Comparison of ENCODE assay signal across 9 mouse cellular contexts in the genomic region with DNA sequence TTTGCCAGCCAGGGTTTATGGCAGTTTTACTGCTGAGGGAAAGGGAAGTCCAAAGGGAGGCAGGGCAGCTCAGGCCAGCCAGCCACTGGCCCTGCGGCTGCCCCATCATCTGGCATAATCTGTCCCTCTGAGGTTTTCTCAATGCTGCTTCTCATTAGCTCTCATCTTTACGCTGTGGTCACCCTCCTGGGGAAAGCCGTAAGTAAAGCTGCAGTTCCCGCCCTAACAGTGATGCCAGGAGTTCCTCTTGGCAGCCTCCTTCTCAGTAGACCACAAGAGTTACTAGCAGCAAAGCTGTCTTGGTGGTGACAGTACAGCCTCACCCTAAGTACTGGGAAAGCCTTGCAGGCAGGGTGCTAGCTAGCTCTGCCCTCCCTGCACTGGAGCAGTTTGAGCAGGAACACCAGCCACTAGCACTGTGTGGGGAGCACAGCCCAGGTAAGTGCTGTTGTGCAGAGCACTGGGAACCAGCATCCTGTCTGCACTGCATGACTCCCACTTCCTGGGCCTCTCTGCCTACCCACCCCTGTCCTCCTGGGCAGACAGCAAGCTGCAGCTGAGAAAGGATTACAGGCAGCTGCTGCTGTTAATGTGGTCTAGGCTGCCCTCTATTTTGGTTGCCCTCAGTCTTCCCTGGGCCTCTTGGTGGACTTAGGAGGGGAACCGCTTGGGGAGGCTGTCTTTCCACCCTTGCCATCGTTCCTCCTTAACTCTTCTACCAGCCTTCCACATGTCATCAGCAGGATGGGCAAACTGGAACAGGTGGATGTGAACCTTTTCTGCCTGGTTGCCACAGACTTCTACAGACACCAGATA. TPM values are rescaled to one million over a fixed set of nuclear protein-coding genes. Genes with fewer than 3 reads are reported as not detected.
DNase-seq lines count a peak whose midpoint lies in the region; ATAC-seq lines count a peak whose summit lies in the region.
"Had no signal": no experiment of that assay in that cellular context is flagged by ENCODE, and none has a peak within 500 bp of the region (broad histone marks: within the 10 kb centered on the region; RNA-seq: fewer than 3 reads in every experiment).

Msantd1 (plus strand) TSS at position 103 of the 816 bp plus-strand sequence.

- H3K4me1 ChIP-seq in stomach, embryonic 14.5 days (ENCODE audit: control insufficient read depth, insufficient read depth, low read length) = no peaks in the 10 kb centered on the region
- peaks cover 8% of the 10 kb centered on the region for H3K4me1 ChIP-seq in forebrain, embryonic 12.5 days

- WGBS in stomach, embryonic 14.5 days = 79% methylated on average over 6 of the region's 6 CpGs
- WGBS in forebrain, embryonic 12.5 days = 76% methylated on average over 6 of the region's 6 CpGs

- intact Hi-C loops in left cerebral cortex, postnatal 10 days (cut with DNase I) = no loop called here

- no peak within 1 kb of the TSS for H3K4me3 ChIP-seq in stomach, embryonic 14.5 days (ENCODE audit: low read depth, low read length)
- no peak within 1 kb of the TSS for H3K4me3 ChIP-seq in forebrain, embryonic 12.5 days (replicated peaks)
- H3K4me3 ChIP-seq: hindbrain, embryonic 15.5 days had no signal

- no peaks in the 10 kb centered on the region for H3K9me3 ChIP-seq in stomach, embryonic 14.5 days (ENCODE audit: control insufficient read depth, low read depth, low read length)
- H3K9me3 ChIP-seq in forebrain, embryonic 12.5 days = no peaks in the 10 kb centered on the region
- H3K9me3 ChIP-seq: hindbrain, embryonic 15.5 days had no signal

- no peaks in the 10 kb centered on the region for H3K27me3 ChIP-seq in stomach, embryonic 14.5 days (ENCODE audit: control insufficient read depth, insufficient read depth, low read length)
- H3K27me3 ChIP-seq in forebrain, embryonic 12.5 days = no peaks in the 10 kb centered on the region
- H3K27me3 ChIP-seq: hindbrain, embryonic 15.5 days had no signal

- peak within 1 kb of the TSS; percentile 74; the same call in 1 of the 2 replicates for H3K27ac ChIP-seq in stomach, embryonic 14.5 days (ENCODE audit: low read length)
- H3K27ac ChIP-seq in forebrain, embryonic 12.5 days = no peak within 1 kb of the TSS
- H3K27ac ChIP-seq: hindbrain, embryonic 15.5 days had no signal

- no peak within 1 kb of the TSS for H3K4me2 ChIP-seq in stomach, embryonic 14.5 days (replicated peaks; ENCODE audit: low read depth, low read length)
- H3K4me2 ChIP-seq in forebrain, embryonic 12.5 days = no peak within 1 kb of the TSS
- H3K4me2 ChIP-seq: hindbrain, embryonic 15.5 days had no signal

- H3K9ac ChIP-seq in stomach, embryonic 14.5 days (replicated peaks; ENCODE audit: low read depth, low read length) = no peak within 1 kb of the TSS
- no peak within 1 kb of the TSS for H3K9ac ChIP-seq in forebrain, embryonic 12.5 days
- H3K9ac ChIP-seq: hindbrain, embryonic 15.5 days had no signal

- peaks cover 38% of the 10 kb centered on the region for H3K36me3 ChIP-seq in stomach, embryonic 14.5 days (ENCODE audit: control insufficient read depth, insufficient read depth, low read length)
- peaks cover 60% of the 10 kb centered on the region for H3K36me3 ChIP-seq in forebrain, embryonic 12.5 days (replicated peaks)

- peak; percentile 73 to 81 for ATAC-seq in hematopoietic stem cell, adult 5-6 weeks (replicated peaks in 1 of 2; ENCODE audit: insufficient read depth in 1 of 2, low FRiP score in 2 of 2, low TSS enrichment in 1 of 2, low read depth in 1 of 2, poor library complexity in 2 of 2, severe bottlenecking in 2 of 2)
- ATAC-seq in stomach, embryonic 14.5 days (ENCODE audit: insufficient number of reproducible peaks, insufficient read depth, low FRiP score, low read depth) = no peak
- no peak for ATAC-seq in forebrain, embryonic 12.5 days (ENCODE audit: low FRiP score)

- DNase-seq in left cerebral cortex, postnatal 10 days (ENCODE audit: extremely low spot score in 1 of 2, low spot score in 2 of 2) = no peak
- DNase-seq in left cerebral cortex, adult 9 months (ENCODE audit: low spot score in 2 of 2) = no peak
- DNase-seq in Muller cell, postnatal 12 days (ENCODE audit: inconsistent ontology term) = peak; percentile 39
- no peak for DNase-seq in ovary, adult 18-20 months (ENCODE audit: low spot score)
- DNase-seq: embryo, embryonic 11 days had no signal

RNA-seq across cellular contexts. Expression of gene Msantd1, which starts in this region (rescaled TPM):
- total RNA-seq in left cerebral cortex, postnatal 10 days (2021) = 10 to 100 TPM; 15.6 to 16.6 TPM
- total RNA-seq in hematopoietic stem cell, adult 5-6 weeks (2017) = 1.8 and 4.6 TPM in 2 replicates
- polyA plus RNA-seq in stomach, embryonic 14.5 days (2014; fragmentation: Nextera tagmentation; extraction: Ambion mirVana) = 0.69 and 0.81 TPM in 2 replicates
- 3.0 and 3.4 TPM in 2 replicates for polyA plus RNA-seq in forebrain, embryonic 12.5 days (2016; fragmentation: Nextera tagmentation; extraction: Ambion mirVana)

Comparison
In these comparisons a context has a peak if more than half of its experiments do, and no peak if none do; other contexts are left out.
1. ATAC-seq: peak in hematopoietic stem cell, adult 5-6 weeks (2 of 2); none in stomach, embryonic 14.5 days (single experiment) and forebrain, embryonic 12.5 days (single experiment).